In genomic region chr13:103973977-103974376, GRCm38 (mm10) we compare ENCODE assay signal across 26 mouse cellular contexts. TPM values are rescaled to one million over a fixed set of nuclear protein-coding genes. Genes with fewer than 3 reads are reported as not detected.
A peak's percentile ranks its signal among the peaks of the same experiment; 100 is the strongest.
DNase-seq lines count a peak whose midpoint lies in the region; ATAC-seq lines count a peak whose summit lies in the region.
"Had no signal": no experiment of that assay in that cellular context is flagged by ENCODE, and none has a peak within 500 bp of the region (broad histone marks: within the 10 kb centered on the region; RNA-seq: fewer than 3 reads in every experiment).

No protein-coding gene starts in this region.

- DNase-seq in heart, adult 11 months = peak; percentile 44
- peak; percentile 14 for DNase-seq in c-Kit-positive CD71-negative TER-119-negative erythroid progenitor cells, embryonic 14.5 days (ENCODE audit: low read depth)
- DNase-seq in lung, postnatal 14 days = peak; percentile 53
- no peak for DNase-seq in midbrain, embryonic 11.5 days (ENCODE audit: low spot score, missing footprints)
- DNase-seq in thymus, postnatal 25 days = no peak
- no peak for DNase-seq in ovary, postnatal 14 days (ENCODE audit: low spot score)
- DNase-seq: adrenal gland, postnatal 36 days; cerebellum, adult 8-10 months; gastrocnemius, postnatal 36 days; liver, embryonic 13.5 days; right cerebral cortex, postnatal 14 days; spleen, adult 18-20 months; thymus, postnatal 14 days had no signal

- H3K9me3 ChIP-seq in heart, embryonic 12.5 days (replicated peaks) = no peaks in the 10 kb centered on the region
- no peaks in the 10 kb centered on the region for H3K9me3 ChIP-seq in stomach, embryonic 15.5 days
- H3K9me3 ChIP-seq in midbrain, embryonic 11.5 days (ENCODE audit: control insufficient read depth, low read length) = no peaks in the 10 kb centered on the region
- H3K9me3 ChIP-seq: embryonic facial prominence, embryonic 12.5 days; forebrain, embryonic 13.5 days; heart, embryonic 10.5 days; kidney, embryonic 15.5 days; limb, embryonic 12.5 days; liver, embryonic 13.5 days; midbrain, embryonic 15.5 days had no signal

- WGBS in heart, embryonic 12.5 days = 59% methylated on average over 5 of the region's 5 CpGs
- WGBS in stomach, embryonic 15.5 days = 22% methylated on average over 5 of the region's 5 CpGs
- WGBS in midbrain, embryonic 11.5 days = 91% methylated on average over 5 of the region's 5 CpGs

- no peak overlapping the region for H3K4me2 ChIP-seq in heart, embryonic 12.5 days
- H3K4me2 ChIP-seq in stomach, embryonic 15.5 days = no peak overlapping the region
- no peak overlapping the region for H3K4me2 ChIP-seq in midbrain, embryonic 11.5 days
- H3K4me2 ChIP-seq: embryonic facial prominence, embryonic 12.5 days; forebrain, embryonic 13.5 days; hindbrain, embryonic 14.5 days; kidney, embryonic 15.5 days; limb, embryonic 12.5 days; liver, embryonic 13.5 days; midbrain, embryonic 15.5 days had no signal

- peaks cover 23% of the 10 kb centered on the region for H3K4me1 ChIP-seq in heart, embryonic 12.5 days (replicated peaks)
- H3K4me1 ChIP-seq in stomach, embryonic 15.5 days = peaks cover 11% of the 10 kb centered on the region
- no peaks in the 10 kb centered on the region for H3K4me1 ChIP-seq in midbrain, embryonic 11.5 days (ENCODE audit: control insufficient read depth, insufficient read depth, low read length)
- H3K4me1 ChIP-seq: liver, embryonic 13.5 days; midbrain, embryonic 15.5 days had no signal

- no peaks in the 10 kb centered on the region for H3K36me3 ChIP-seq in heart, embryonic 12.5 days
- H3K36me3 ChIP-seq in stomach, embryonic 15.5 days = no peaks in the 10 kb centered on the region
- no peaks in the 10 kb centered on the region for H3K36me3 ChIP-seq in midbrain, embryonic 11.5 days (ENCODE audit: control insufficient read depth, insufficient read depth, low read length)
- H3K36me3 ChIP-seq: embryonic facial prominence, embryonic 12.5 days; heart, embryonic 10.5 days; kidney, embryonic 15.5 days; limb, embryonic 12.5 days; liver, embryonic 13.5 days; midbrain, embryonic 15.5 days had no signal

- H3K9ac ChIP-seq in heart, embryonic 12.5 days = no peak overlapping the region
- H3K9ac ChIP-seq in stomach, embryonic 15.5 days = no peak overlapping the region
- H3K9ac ChIP-seq in midbrain, embryonic 11.5 days (ENCODE audit: low read length) = no peak overlapping the region
- H3K9ac ChIP-seq: embryonic facial prominence, embryonic 12.5 days; forebrain, embryonic 13.5 days; hindbrain, embryonic 14.5 days; kidney, embryonic 15.5 days; limb, embryonic 12.5 days; liver, embryonic 13.5 days; midbrain, embryonic 15.5 days had no signal

- ATAC-seq in heart, embryonic 12.5 days (ENCODE audit: insufficient number of reproducible peaks, low FRiP score) = no peak
- ATAC-seq in stomach, embryonic 15.5 days (ENCODE audit: insufficient read depth, low FRiP score, low read depth) = no peak
- ATAC-seq in midbrain, embryonic 11.5 days (ENCODE audit: low FRiP score) = no peak
- ATAC-seq: CD4-positive, CD25-positive, alpha-beta regulatory T cell, adult 4 months; forebrain, embryonic 13.5 days; midbrain, embryonic 15.5 days had no signal

- no peak overlapping the region for H3K4me3 ChIP-seq in heart, embryonic 12.5 days
- H3K4me3 ChIP-seq in stomach, embryonic 15.5 days (replicated peaks) = no peak overlapping the region
- no peak overlapping the region for H3K4me3 ChIP-seq in midbrain, embryonic 11.5 days (ENCODE audit: low read depth, low read length)
- H3K4me3 ChIP-seq: embryonic facial prominence, embryonic 12.5 days; erythroblast, embryonic 14.5 days; forebrain, embryonic 13.5 days; heart, embryonic 10.5 days; kidney, embryonic 15.5 days; limb, embryonic 12.5 days; liver, embryonic 13.5 days; midbrain, embryonic 15.5 days; myocyte had no signal

- H3K27ac ChIP-seq in heart, embryonic 12.5 days (ENCODE audit: poor library complexity, severe bottlenecking) = no peak overlapping the region
- 0 out of 2 replicates have a peak overlapping the region, but pooled peaks have one; percentile 40 for H3K27ac ChIP-seq in stomach, embryonic 15.5 days
- no peak overlapping the region for H3K27ac ChIP-seq in midbrain, embryonic 11.5 days (ENCODE audit: low read depth, low read length)
- H3K27ac ChIP-seq: embryonic facial prominence, embryonic 12.5 days; forebrain, embryonic 13.5 days; heart, embryonic 10.5 days; hindbrain, embryonic 14.5 days; limb, embryonic 12.5 days; liver, embryonic 13.5 days; macrophage; midbrain, embryonic 15.5 days had no signal

- no peaks in the 10 kb centered on the region for H3K27me3 ChIP-seq in heart, embryonic 12.5 days (replicated peaks)
- no peaks in the 10 kb centered on the region for H3K27me3 ChIP-seq in stomach, embryonic 15.5 days (replicated peaks)
- no peaks in the 10 kb centered on the region for H3K27me3 ChIP-seq in midbrain, embryonic 11.5 days (ENCODE audit: control insufficient read depth, insufficient read depth, low read length)
- H3K27me3 ChIP-seq: embryonic facial prominence, embryonic 12.5 days; forebrain, embryonic 13.5 days; kidney, embryonic 15.5 days; limb, embryonic 12.5 days; liver, embryonic 13.5 days; midbrain, embryonic 15.5 days had no signal

RNA-seq across cellular contexts. Expression of gene Erbin, which starts 53.7 kb away (rescaled TPM):
- polyA plus RNA-seq in heart, embryonic 12.5 days (2016; fragmentation: Nextera tagmentation; extraction: Ambion mirVana) = 18.3 and 21.4 TPM in 2 replicates
- polyA plus RNA-seq in stomach, embryonic 15.5 days (2015; fragmentation: Nextera tagmentation; extraction: Ambion mirVana) = 17.9 and 18.5 TPM in 2 replicates
- 27.6 and 28.5 TPM in 2 replicates for polyA plus RNA-seq in midbrain, embryonic 11.5 days (2014; fragmentation: Nextera tagmentation; extraction: Ambion mirVana)

Comparison
In these comparisons a context has a peak if more than half of its experiments do, and no peak if none do; other contexts are left out.
1. DNase-seq: peak in heart, adult 11 months (single experiment), c-Kit-positive CD71-negative TER-119-negative erythroid progenitor cells, embryonic 14.5 days (single experiment) and lung, postnatal 14 days (single experiment); none in midbrain, embryonic 11.5 days (single experiment), thymus, postnatal 25 days (single experiment) and ovary, postnatal 14 days (single experiment).